Mouse (Mus musculus) embryo, embryonic 9.5 days (tissue): ENCODE measurements around the gene Spon2.

Source experiments
- DNase-seq: peaks from one replicate; pipeline ENCODE4 v3.0.0-alpha.2; 2017; ENCODE audit errors: extremely low spot score

Gene Spon2

GRCm38 (mm10) chr5:33217663-33218062, 592 bp downstream of the Spon2 start:
- no peak for DNase-seq

- no peak for DNase-seq
Measured at GRCm38 (mm10) chr5:33214723-33215122, 3.5 kb downstream of the Spon2 start.

DNA sequence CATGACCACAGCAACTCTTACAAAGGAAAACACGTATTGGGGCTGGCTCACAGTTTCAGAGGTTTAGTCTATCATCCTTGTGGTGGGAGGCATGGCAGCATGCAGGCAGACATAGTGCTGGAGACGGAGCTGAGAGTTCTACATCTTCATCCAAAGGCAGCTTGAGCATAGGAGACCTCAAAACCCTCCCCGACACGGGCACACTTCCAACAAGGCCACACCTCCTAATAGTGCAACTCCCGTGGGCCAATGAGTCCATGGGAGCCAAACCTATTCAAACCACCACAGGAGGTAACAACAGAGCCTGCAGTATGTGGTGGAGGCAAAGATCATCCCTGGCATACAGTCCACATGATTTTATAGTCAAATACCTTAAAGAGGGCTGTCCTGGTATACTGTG, 7.0 kb downstream of the Spon2 start:
- DNase-seq: no peak

DNA sequence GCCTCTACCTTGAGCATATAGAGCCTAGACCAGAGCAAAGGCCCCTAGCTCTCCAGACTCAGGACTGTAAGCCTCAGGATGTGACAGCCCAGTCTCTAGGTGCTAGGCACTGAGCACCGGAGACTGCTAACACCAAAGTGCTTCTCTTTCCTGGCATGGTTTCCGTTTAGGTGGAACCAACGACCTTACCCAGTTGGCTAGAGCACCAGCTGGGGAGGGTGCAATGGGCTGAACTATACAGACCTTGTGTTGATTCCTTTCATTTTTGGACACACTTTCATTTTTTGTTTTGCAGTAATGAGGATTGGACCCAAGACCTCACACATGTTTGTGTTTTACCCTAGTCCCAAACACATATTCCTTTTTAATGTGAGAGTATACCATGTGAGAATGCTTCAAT, 7.7 kb downstream of the Spon2 start:
- no peak for DNase-seq

GRCm38 (mm10) chr5:33208533-33209245, 9.6 kb downstream of the Spon2 start:
- DNase-seq: no peak

- DNase-seq: no peak
Measured at GRCm38 (mm10) chr5:33207136-33207535, 11.1 kb downstream of the Spon2 start.

GRCm38 (mm10) chr5:33206328-33206727, 11.9 kb downstream of the Spon2 start:
- no peak for DNase-seq

DNA sequence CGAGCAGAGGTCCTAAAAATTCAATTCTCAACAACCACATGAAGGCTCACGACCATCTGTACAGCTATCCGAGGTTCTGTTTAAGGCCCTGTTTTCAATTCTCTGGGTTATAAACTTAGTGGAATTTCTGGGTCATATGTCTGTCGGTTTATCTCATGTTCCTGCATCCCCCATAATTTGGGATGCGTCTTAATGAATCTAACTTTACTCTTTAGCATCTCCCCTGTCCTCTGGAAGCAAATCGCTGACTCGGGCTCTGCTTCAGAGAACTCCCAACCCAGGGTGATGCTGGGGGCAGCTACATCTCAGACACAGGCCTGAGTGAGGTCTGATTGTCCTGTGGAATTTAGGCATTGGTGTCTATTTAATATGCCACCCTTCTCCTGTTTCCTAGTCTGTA, 14.0 kb downstream of the Spon2 start:
- DNase-seq: no peak

DNA sequence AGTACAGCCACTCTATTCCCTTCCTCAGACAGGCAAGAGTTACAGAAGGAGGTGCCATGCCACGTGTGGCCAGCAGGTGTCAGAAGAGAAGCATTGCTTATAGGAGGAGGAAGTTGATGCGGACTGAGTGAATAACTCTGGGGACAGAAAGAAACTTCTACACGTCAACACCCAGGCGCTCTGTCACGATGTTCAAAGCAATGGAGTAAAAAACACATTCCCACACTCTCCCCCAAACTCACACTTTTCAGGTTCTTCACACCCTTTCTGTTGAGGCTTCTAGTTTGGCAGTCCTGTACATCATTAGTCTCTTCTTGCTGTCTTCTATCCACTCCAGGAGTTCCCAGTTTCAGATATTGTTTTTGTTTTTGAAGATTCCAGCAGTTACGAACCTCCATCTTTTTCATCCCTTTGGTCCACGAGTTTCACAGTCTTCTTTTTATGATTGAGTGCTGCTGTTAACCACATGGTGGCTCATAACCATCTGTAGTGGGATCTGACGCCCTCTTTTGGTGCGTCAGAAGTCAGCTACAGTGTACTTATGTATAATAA, 14.5 kb downstream of the Spon2 start:
- peak; percentile 87 for DNase-seq

- DNase-seq: no peak
Measured at GRCm38 (mm10) chr5:33203171-33203565, 15.1 kb downstream of the Spon2 start.

DNA sequence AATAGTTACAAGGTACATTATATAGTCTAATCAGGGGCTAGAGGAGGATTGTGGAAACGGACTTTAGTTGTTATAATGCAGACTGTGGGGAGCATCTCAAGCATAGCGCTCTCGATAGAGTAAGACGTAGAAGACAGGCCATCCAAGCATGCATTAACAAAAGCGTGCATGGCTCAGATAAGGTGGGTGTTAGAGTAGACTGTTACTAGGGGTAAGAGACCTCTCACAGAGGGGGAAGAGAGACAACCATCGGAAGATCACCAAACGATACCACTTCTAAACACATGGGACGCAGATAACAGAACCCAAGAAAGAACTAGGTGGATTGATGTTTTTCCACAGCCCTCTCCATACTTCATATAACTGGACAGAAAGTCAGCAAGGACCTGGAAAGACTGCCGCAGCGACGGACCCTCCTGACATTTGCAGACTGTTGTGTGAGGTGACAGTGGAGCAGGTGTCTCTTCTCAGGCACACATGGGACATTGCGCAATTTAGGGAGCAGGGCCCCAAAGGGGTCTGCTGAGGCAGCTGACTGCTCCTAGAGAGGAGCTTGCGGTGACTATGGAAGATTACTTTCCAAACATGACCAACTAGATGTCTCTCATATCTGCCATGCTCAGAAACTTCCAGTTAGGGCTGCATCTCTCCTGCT, 15.6 kb downstream of the Spon2 start:
- no peak for DNase-seq

GRCm38 (mm10) chr5:33201697-33202096, 16.6 kb downstream of the Spon2 start:
- DNase-seq: no peak

- DNase-seq: no peak
Measured at GRCm38 (mm10) chr5:33200071-33200470, 18.2 kb downstream of the Spon2 start.

DNA sequence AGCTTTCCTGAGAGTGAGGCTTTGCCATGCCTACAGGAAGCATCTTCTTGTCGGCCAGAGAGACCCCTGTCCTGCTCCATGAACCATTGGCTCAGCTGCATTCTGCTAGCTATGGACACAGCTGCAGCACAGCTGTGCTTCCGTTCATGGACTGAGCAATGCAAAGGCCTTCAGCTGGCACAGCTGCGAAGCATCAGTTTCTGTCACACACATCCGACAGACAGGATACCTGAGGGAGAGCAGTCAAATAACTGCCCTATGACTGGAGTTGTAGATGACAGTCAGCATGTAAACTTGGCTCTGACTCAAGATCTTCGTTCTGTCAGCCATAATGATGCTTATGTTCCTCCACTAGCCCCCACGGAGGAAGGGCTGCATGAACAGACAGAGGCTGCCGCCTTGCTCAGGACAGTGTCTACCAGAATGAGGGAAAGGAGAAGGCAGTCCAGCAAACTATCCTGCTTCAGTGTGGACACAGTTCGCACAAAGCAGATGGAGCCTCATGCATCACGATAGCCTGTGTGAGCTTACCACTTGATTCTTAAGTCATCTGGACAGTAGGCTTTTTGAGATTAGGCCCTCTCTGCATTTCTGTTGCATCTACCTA, 22.9 kb downstream of the Spon2 start:
- DNase-seq: no peak

GRCm38 (mm10) chr5:33193567-33193966, 24.7 kb downstream of the Spon2 start:
- DNase-seq: no peak
